Mouse (Mus musculus) kidney, postnatal 36 days (tissue): ENCODE results near the gene Ankrd27.

ENCODE experiments used
- DNase-seq, 2 experiments: peaks; one replicate each; pipeline ENCODE4 v3.0.0; 2021 to 2022; ENCODE audit warnings: mixed read lengths in 2 of 2

The Ankrd27 gene

GRCm38 (mm10) chr7:35584068-35584785, 1.8 kb upstream of the Ankrd27 start:
- no peak for DNase-seq

- DNase-seq, result peak in 1 of 2 experiments; percentile 61
Measured at GRCm38 (mm10) chr7:35584786-35585190, 1.3 kb upstream of the Ankrd27 start.

- DNase-seq, result peak; percentile 75 to 80
Measured at GRCm38 (mm10) chr7:35585191-35586054, 621 bp upstream of the Ankrd27 start, which contains the start of gene Rgs9bp. Gene Rgs9bp (minus strand): TSS chr7:35585582.

- DNase-seq, result no peak
Measured at GRCm38 (mm10) chr7:35586906-35587445, 932 bp downstream of the Ankrd27 start.

- DNase-seq, result peak in 1 of 2 experiments; percentile 23
Measured at GRCm38 (mm10) chr7:35587728-35588127, 1.7 kb downstream of the Ankrd27 start.

GRCm38 (mm10) chr7:35588680-35589428, 2.8 kb downstream of the Ankrd27 start:
- no peak for DNase-seq

GRCm38 (mm10) chr7:35589485-35589884, 3.4 kb downstream of the Ankrd27 start:
- DNase-seq, result no peak

- DNase-seq, result no peak
Measured at GRCm38 (mm10) chr7:35590731-35591191, 4.7 kb downstream of the Ankrd27 start.

GRCm38 (mm10) chr7:35594311-35594710, 8.3 kb downstream of the Ankrd27 start:
- DNase-seq, result no peak

GRCm38 (mm10) chr7:35599492-35599891, 13.4 kb downstream of the Ankrd27 start:
- DNase-seq, result no peak

GRCm38 (mm10) chr7:35600031-35600430, 14.0 kb downstream of the Ankrd27 start:
- DNase-seq, result no peak

- no peak for DNase-seq
Measured at GRCm38 (mm10) chr7:35601106-35601505, 15.1 kb downstream of the Ankrd27 start.

- no peak for DNase-seq
Measured at GRCm38 (mm10) chr7:35602766-35603165, 16.7 kb downstream of the Ankrd27 start.

GRCm38 (mm10) chr7:35606816-35607215, 20.8 kb downstream of the Ankrd27 start:
- DNase-seq, result no peak

- DNase-seq, result no peak
Measured at GRCm38 (mm10) chr7:35609245-35609644, 23.2 kb downstream of the Ankrd27 start.

- DNase-seq, result no peak
Measured at GRCm38 (mm10) chr7:35617513-35617912, 31.5 kb downstream of the Ankrd27 start.

- no peak for DNase-seq
Measured at GRCm38 (mm10) chr7:35622626-35623025, 36.6 kb downstream of the Ankrd27 start.

- no peak for DNase-seq
Measured at GRCm38 (mm10) chr7:35626038-35626437, 40.0 kb downstream of the Ankrd27 start.

- no peak for DNase-seq
Measured at GRCm38 (mm10) chr7:35627371-35627770, 41.3 kb downstream of the Ankrd27 start.

GRCm38 (mm10) chr7:35628496-35628895, 42.5 kb downstream of the Ankrd27 start:
- peak in 1 of 2 experiments; percentile 62 for DNase-seq

- DNase-seq, result peak; percentile 10 to 71
Measured at GRCm38 (mm10) chr7:35636229-35636628, 50.2 kb downstream of the Ankrd27 start.

GRCm38 (mm10) chr7:35636874-35637273, 50.8 kb downstream of the Ankrd27 start:
- no peak for DNase-seq

- no peak for DNase-seq
Measured at GRCm38 (mm10) chr7:35640072-35640471, 54.0 kb downstream of the Ankrd27 start.
